23 mouse cellular contexts compared by ENCODE assay signal in the genomic region with DNA sequence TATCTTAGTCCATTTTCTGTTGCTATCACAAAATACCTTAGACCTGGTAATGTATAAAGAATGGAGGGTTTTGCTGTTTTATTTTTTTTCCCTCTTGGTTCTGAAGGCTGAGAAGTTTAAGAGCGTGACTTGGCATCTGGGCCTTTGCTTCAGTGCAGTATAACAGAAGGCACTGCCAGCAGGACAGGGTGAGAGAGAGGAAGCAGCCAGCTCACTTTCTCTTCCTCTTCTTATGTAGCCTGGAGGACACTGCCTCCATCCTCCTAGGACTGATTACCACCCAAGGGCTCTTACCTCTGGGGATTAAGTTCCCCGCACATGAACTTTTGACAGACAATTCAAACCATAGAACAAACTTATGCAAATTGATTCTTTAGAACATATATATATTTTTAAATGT.
DNase-seq lines count a peak whose midpoint lies in the region; ATAC-seq and TF ChIP-seq lines count a peak whose summit lies in the region.
"Had no signal": no experiment of that assay in that cellular context is flagged by ENCODE, and none has a peak within 500 bp of the region (broad histone marks: within the 10 kb centered on the region; RNA-seq: fewer than 3 reads in every experiment).

No protein-coding gene starts in this region.

- DNase-seq in cerebellum, postnatal 25 days, result peak; percentile 13 to 23
- no peak for DNase-seq in cerebellum, postnatal 4 days (ENCODE audit: low spot score in 2 of 2)
- peak; percentile 82 for DNase-seq in A20 (ENCODE audit: low read depth, low spot score)
- peak; percentile 76 for DNase-seq in splenic B cell, adult 2 months (ENCODE audit: low read depth, low spot score)
- DNase-seq in midbrain, postnatal 0 days (ENCODE audit: low spot score), result no peak
- DNase-seq: adrenal gland, adult 2 months; adrenal gland, postnatal 36 days; gastrocnemius, postnatal 10 days; heart, postnatal 14 days; kidney, adult 9 months; kidney, postnatal 14 days; lung, postnatal 4 days; midbrain, embryonic 14.5 days; right cerebral cortex, adult 18-20 months had no signal

- H3K4me1 ChIP-seq in midbrain, postnatal 0 days (ENCODE audit: insufficient read depth, low read length), result no peaks in the 10 kb centered on the region
- 0 out of 2 replicates have a peak, but pooled peaks cover 4% of the 10 kb centered on the region for H3K4me1 ChIP-seq in hindbrain, embryonic 13.5 days (replicated peaks)
- H3K4me1 ChIP-seq: neural tube, embryonic 15.5 days had no signal

- no peak overlapping the region for H3K4me2 ChIP-seq in midbrain, postnatal 0 days (ENCODE audit: low read depth, low read length, poor library complexity, severe bottlenecking)
- no peak overlapping the region for H3K4me2 ChIP-seq in hindbrain, embryonic 13.5 days
- H3K4me2 ChIP-seq: forebrain, embryonic 13.5 days; hindbrain, embryonic 12.5 days; limb, embryonic 13.5 days; liver, embryonic 11.5 days; neural tube, embryonic 15.5 days had no signal

- 83% methylated on average over 2 of the region's 2 CpGs for WGBS in midbrain, postnatal 0 days
- 79% methylated on average over 2 of the region's 2 CpGs for WGBS in hindbrain, embryonic 13.5 days

- no peak overlapping the region for H3K27ac ChIP-seq in midbrain, postnatal 0 days (ENCODE audit: low read depth, low read length)
- H3K27ac ChIP-seq in hindbrain, embryonic 13.5 days, result no peak overlapping the region
- H3K27ac ChIP-seq: forebrain, embryonic 13.5 days; hindbrain, embryonic 12.5 days; limb, embryonic 13.5 days; neural tube, embryonic 15.5 days had no signal

- no peaks in the 10 kb centered on the region for H3K9me3 ChIP-seq in midbrain, postnatal 0 days (ENCODE audit: low read length)
- no peaks in the 10 kb centered on the region for H3K9me3 ChIP-seq in hindbrain, embryonic 13.5 days
- H3K9me3 ChIP-seq: forebrain, embryonic 13.5 days; hindbrain, embryonic 12.5 days; limb, embryonic 13.5 days; neural tube, embryonic 15.5 days had no signal

- TF ChIP-seq CTCF in midbrain, postnatal 0 days (IDR thresholded peaks at IDR 0.05), result no peak

- H3K36me3 ChIP-seq in splenic B cell, adult 2 months (ENCODE audit: control insufficient read depth, insufficient read depth, low read length, poor library complexity, severe bottlenecking), result no peaks in the 10 kb centered on the region
- H3K36me3 ChIP-seq in midbrain, postnatal 0 days (ENCODE audit: insufficient read depth, low read length), result no peaks in the 10 kb centered on the region
- no peaks in the 10 kb centered on the region for H3K36me3 ChIP-seq in hindbrain, embryonic 13.5 days
- H3K36me3 ChIP-seq: hindbrain, embryonic 12.5 days; limb, embryonic 13.5 days; neural tube, embryonic 15.5 days had no signal

- H3K4me3 ChIP-seq in midbrain, postnatal 0 days (ENCODE audit: low read depth, low read length), result no peak overlapping the region
- no peak overlapping the region for H3K4me3 ChIP-seq in hindbrain, embryonic 13.5 days
- H3K4me3 ChIP-seq: forebrain, embryonic 13.5 days; hindbrain, embryonic 12.5 days; limb, embryonic 13.5 days; neural tube, embryonic 15.5 days had no signal

- ATAC-seq in granulocyte monocyte progenitor cell, adult 5-6 weeks (replicated peaks; ENCODE audit: poor library complexity, severe bottlenecking), result peak; percentile 97
- no peak for ATAC-seq in midbrain, postnatal 0 days (ENCODE audit: low FRiP score)
- no peak for ATAC-seq in hindbrain, embryonic 13.5 days (ENCODE audit: low FRiP score)
- ATAC-seq: activated CD4-positive, CD25-positive, alpha-beta regulatory T cell, adult 4 months; forebrain, embryonic 13.5 days; intestine, postnatal 0 days had no signal

- no peak overlapping the region for H3K9ac ChIP-seq in midbrain, postnatal 0 days (replicated peaks; ENCODE audit: low read length, poor library complexity, severe bottlenecking)
- H3K9ac ChIP-seq in hindbrain, embryonic 13.5 days, result no peak overlapping the region
- H3K9ac ChIP-seq: forebrain, embryonic 13.5 days; hindbrain, embryonic 12.5 days; limb, embryonic 13.5 days; neural tube, embryonic 15.5 days had no signal

- no peaks in the 10 kb centered on the region for H3K27me3 ChIP-seq in splenic B cell, adult 2 months (ENCODE audit: control insufficient read depth, insufficient read depth, low read length, poor library complexity, severe bottlenecking)
- H3K27me3 ChIP-seq in midbrain, postnatal 0 days (ENCODE audit: insufficient read depth, low read length), result no peaks in the 10 kb centered on the region
- no peaks in the 10 kb centered on the region for H3K27me3 ChIP-seq in hindbrain, embryonic 13.5 days
- H3K27me3 ChIP-seq: forebrain, embryonic 13.5 days; hindbrain, embryonic 12.5 days; neural tube, embryonic 15.5 days had no signal

Comparison
In these comparisons a context has a peak if more than half of its experiments do, and no peak if none do; other contexts are left out.
1. DNase-seq: peak in cerebellum, postnatal 25 days (2 of 2), A20 (single experiment) and splenic B cell, adult 2 months (single experiment); none in cerebellum, postnatal 4 days (0 of 2) and midbrain, postnatal 0 days (single experiment).